Mouse (Mus musculus) midbrain, embryonic 13.5 days (tissue): ENCODE results near the gene 9330159F19Rik. TPM values are rescaled to one million over a fixed set of nuclear protein-coding genes. Genes with fewer than 3 reads are reported as not detected.

Experiments
- ATAC-seq: fragments of 200-750 bp; cut with Nextera tagmentation; 2 replicates; pipeline ENCODE4 v1.8.0; 2017; ENCODE audit warnings: mild to moderate bottlenecking, moderate TSS enrichment, moderate library complexity
- H3K27ac ChIP-seq: fragments of 300-500 bp; sonication (generic); 2 replicates; pipeline ENCODE4 v1.5.1; 2015; ENCODE audit warnings: inconsistent platforms, mild to moderate bottlenecking, moderate library complexity
- H3K27me3 ChIP-seq: fragments of 300-500 bp; sonication (generic); 2 replicates; pipeline ENCODE4 v1.6.1; 2015; ENCODE audit warnings: mild to moderate bottlenecking, inconsistent platforms
- H3K36me3 ChIP-seq: fragments of 300-500 bp; sonication (generic); 2 replicates; pipeline ENCODE4 v1.6.1; 2015; ENCODE audit warnings: mild to moderate bottlenecking, inconsistent platforms
- H3K4me1 ChIP-seq: fragments of 300-500 bp; sonication (generic); replicated peaks from 2 replicates; pipeline ENCODE4 v1.6.1; 2015; ENCODE audit warnings: inconsistent platforms
- H3K4me2 ChIP-seq: fragments of 300-500 bp; sonication (generic); replicated peaks from 2 replicates; pipeline ENCODE4 v1.6.1; 2015; ENCODE audit warnings: moderate library complexity, mild to moderate bottlenecking, inconsistent platforms
- H3K4me3 ChIP-seq: fragments of 300-500 bp; sonication (generic); replicated peaks from 2 replicates; pipeline ENCODE4 v1.5.1; 2015; ENCODE audit warnings: mild to moderate bottlenecking, inconsistent platforms
- H3K9ac ChIP-seq: fragments of 300-500 bp; sonication (generic); replicated peaks from 2 replicates; pipeline ENCODE4 v1.6.1; 2015; ENCODE audit warnings: mild to moderate bottlenecking, inconsistent platforms
- H3K9me3 ChIP-seq: fragments of 300-500 bp; sonication (generic); 2 replicates; pipeline ENCODE4 v1.6.1; 2016; ENCODE audit warnings: mild to moderate bottlenecking, inconsistent platforms
- WGBS: fragments of 180-500 bp; shearing (Covaris S2); methylation state at CpG from one replicate; pipeline ENCODE4 v1.1.7; 2015; 5-methylcytosine and 5-hydroxymethylcytosine counted together
- polyA plus RNA-seq: library from polyadenylated mRNA; unstranded; fragments of >200 nt; fragmentation: Nextera tagmentation; extraction: Ambion mirVana; gene quantifications from 2 replicates; pipeline ENCODE4 v1.2.1, GENCODE M21; 2015

9330159F19Rik gene
- polyA plus RNA-seq, result 27.6 and 28.3 TPM in 2 replicates

DNA sequence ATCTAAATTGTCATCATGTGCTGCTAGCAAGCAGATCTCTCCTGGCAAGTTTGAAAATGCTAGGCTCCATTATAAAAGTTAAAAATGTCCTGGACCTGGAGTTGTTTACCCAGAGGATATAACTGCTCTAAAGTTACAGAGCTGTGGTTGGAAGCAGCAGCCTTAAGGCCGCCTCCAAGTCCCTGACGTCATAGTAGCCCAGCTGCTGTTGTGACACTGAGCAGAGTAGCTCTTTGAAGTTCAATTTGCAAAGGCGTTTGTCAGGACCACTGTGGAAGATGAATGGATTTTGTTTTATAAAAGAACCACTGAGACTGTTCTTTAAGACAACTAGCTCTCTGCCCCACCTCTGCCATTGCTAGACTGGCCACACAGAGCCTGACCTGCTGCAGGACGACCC lies at the start of gene 9330159F19Rik:
Gene 9330159F19Rik, plus strand, starts transcription at position 154 of the 400 bp plus-strand sequence.
- peaks cover 12% of the 10 kb centered on the region for H3K36me3 ChIP-seq
- WGBS, result 12% methylated on average over 4 of the region's 4 CpGs
- no peaks in the 10 kb centered on the region for H3K27me3 ChIP-seq
- peak; percentile 77; the same call in 1 of the 2 replicates for ATAC-seq
- H3K4me2 ChIP-seq, result no peak within 1 kb of the TSS
- H3K9me3 ChIP-seq, result no peaks in the 10 kb centered on the region
- H3K9ac ChIP-seq, result no peak within 1 kb of the TSS
- peaks cover 6% of the 10 kb centered on the region; the same call in 1 of the 2 replicates for H3K4me1 ChIP-seq
- no peak within 1 kb of the TSS for H3K4me3 ChIP-seq
- 0 out of 2 replicates have a peak within 1 kb of the TSS, but pooled peaks have one; percentile 2 for H3K27ac ChIP-seq

GRCm38 (mm10) chr10:29161664-29162063 lies 49.7 kb upstream of the 9330159F19Rik start:
- Histone ChIP-seq H3K4me3 (no peak overlapping the region), H3K4me1 (no peaks in the 10 kb centered on the region), H3K27me3 (no peaks in the 10 kb centered on the region), H3K27ac (no peak overlapping the region), H3K4me2 (no peak overlapping the region), H3K9ac (no peak overlapping the region), H3K9me3 (no peaks in the 10 kb centered on the region), H3K36me3 (peaks cover 69% of the 10 kb centered on the region)
- no peak for ATAC-seq
- 92% methylated on average over 2 of the region's 2 CpGs for WGBS

GRCm38 (mm10) chr10:29173778-29174177 lies 37.6 kb upstream of the 9330159F19Rik start:
- Histone ChIP-seq H3K27ac (no peak overlapping the region), H3K36me3 (peaks cover 61% of the 10 kb centered on the region), H3K9me3 (peaks cover 4% of the 10 kb centered on the region; the same call in 1 of the 2 replicates), H3K4me3 (no peak overlapping the region), H3K4me2 (no peak overlapping the region), H3K9ac (no peak overlapping the region), H3K27me3 (no peaks in the 10 kb centered on the region), H3K4me1 (no peaks in the 10 kb centered on the region; the same call in 1 of the 2 replicates)
- 88% methylated on average over 2 of the region's 2 CpGs for WGBS
- ATAC-seq, result no peak

DNA sequence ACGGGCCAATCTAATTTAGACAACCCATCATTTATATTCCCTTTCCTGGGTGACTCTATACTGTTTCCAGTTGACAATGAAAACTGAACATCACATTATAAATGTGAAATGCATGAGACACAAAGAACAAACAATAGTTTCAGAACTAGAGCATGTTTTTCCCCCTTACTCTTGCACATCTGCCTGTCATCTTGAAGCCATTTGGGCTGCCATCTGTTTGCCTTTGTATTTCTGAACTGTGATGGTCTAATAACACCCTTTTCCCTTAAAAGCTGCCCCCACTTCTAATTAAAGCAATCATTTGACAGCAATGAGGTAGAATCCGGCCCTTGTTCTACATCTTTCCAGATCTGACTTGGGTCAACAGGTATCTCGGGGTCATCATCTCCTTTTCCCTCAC lies 35.8 kb upstream of the 9330159F19Rik start:
- 94% methylated on average over 3 of the region's 3 CpGs for WGBS

DNA sequence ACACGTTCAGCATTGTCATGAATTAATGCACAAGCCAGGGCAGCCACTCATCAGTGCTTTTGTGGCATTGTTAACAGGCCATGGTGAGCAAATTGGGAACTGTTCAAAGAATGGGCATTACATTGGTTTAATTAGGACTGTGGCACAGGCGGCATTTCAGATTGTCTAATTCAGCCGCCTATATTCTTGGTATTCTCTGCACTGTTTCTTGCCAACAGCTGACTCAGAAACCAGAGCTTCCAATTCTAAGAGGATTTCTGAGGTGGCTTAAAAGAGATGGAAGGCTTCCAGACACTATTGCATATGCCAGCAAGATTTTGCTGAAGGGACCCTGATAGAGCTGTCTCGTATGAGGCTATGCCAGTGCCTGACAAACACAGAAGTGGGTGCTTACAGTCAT lies 34.5 kb upstream of the 9330159F19Rik start:
- Histone ChIP-seq H3K9me3 (no peaks in the 10 kb centered on the region), H3K4me2 (no peak overlapping the region), H3K27ac (no peak overlapping the region), H3K36me3 (peaks cover 59% of the 10 kb centered on the region), H3K4me3 (no peak overlapping the region), H3K27me3 (no peaks in the 10 kb centered on the region), H3K4me1 (no peaks in the 10 kb centered on the region; the same call in 1 of the 2 replicates), H3K9ac (no peak overlapping the region)
- ATAC-seq, result no peak
- WGBS, result 79% methylated on average over 4 of the region's 4 CpGs

More for the DNA sequence above, 35.8 kb upstream of the 9330159F19Rik start:
- Histone ChIP-seq H3K9me3 (peaks cover 4% of the 10 kb centered on the region; the same call in 1 of the 2 replicates), H3K4me2 (no peak overlapping the region), H3K4me1 (no peaks in the 10 kb centered on the region; the same call in 1 of the 2 replicates), H3K9ac (no peak overlapping the region), H3K36me3 (peaks cover 59% of the 10 kb centered on the region), H3K4me3 (no peak overlapping the region), H3K27me3 (no peaks in the 10 kb centered on the region), H3K27ac (no peak overlapping the region)
- no peak for ATAC-seq

GRCm38 (mm10) chr10:29178003-29178402 lies 33.4 kb upstream of the 9330159F19Rik start:
- H3K9me3 ChIP-seq, result no peaks in the 10 kb centered on the region
- H3K9ac ChIP-seq, result no peak overlapping the region
- H3K27me3 ChIP-seq, result no peaks in the 10 kb centered on the region
- no peaks in the 10 kb centered on the region; the same call in 1 of the 2 replicates for H3K4me1 ChIP-seq
- no peak for ATAC-seq
- no peak overlapping the region for H3K27ac ChIP-seq
- H3K4me2 ChIP-seq, result no peak overlapping the region
- no peak overlapping the region for H3K4me3 ChIP-seq
- H3K36me3 ChIP-seq, result peaks cover 61% of the 10 kb centered on the region
- WGBS, result 26% methylated on average over 2 of the region's 2 CpGs

DNA sequence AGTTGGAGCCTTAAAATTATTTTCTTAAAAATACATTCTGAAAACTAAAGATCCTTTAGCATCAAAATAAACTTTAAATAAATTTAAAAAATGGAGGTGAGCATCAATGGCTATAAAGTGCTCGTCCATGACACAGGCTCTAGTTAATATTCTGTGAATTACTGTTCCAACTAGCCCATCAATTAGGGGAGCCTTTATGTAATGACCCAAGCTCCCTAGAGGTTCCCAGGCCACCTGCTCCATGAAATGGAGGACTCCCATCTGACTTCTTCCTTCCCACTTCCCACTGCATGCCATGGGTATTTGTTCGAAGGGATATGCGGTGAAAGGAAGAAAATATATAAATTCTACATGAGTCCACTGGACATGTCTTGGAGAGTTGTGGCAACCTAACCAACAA lies 31.2 kb upstream of the 9330159F19Rik start:
- Histone ChIP-seq H3K4me2 (no peak overlapping the region), H3K27ac (no peak overlapping the region), H3K27me3 (no peaks in the 10 kb centered on the region), H3K9me3 (no peaks in the 10 kb centered on the region), H3K4me3 (no peak overlapping the region), H3K4me1 (no peaks in the 10 kb centered on the region; the same call in 1 of the 2 replicates), H3K9ac (no peak overlapping the region), H3K36me3 (peaks cover 60% of the 10 kb centered on the region)
- ATAC-seq, result no peak
- 61% methylated on average over 3 of the region's 3 CpGs for WGBS

- H3K4me2 ChIP-seq, result no peak overlapping the region
- 71% methylated on average over 2 of the region's 2 CpGs for WGBS
- no peak overlapping the region for H3K9ac ChIP-seq
- H3K36me3 ChIP-seq, result peaks cover 54% of the 10 kb centered on the region
- ATAC-seq, result no peak
- H3K27ac ChIP-seq, result no peak overlapping the region
- H3K4me1 ChIP-seq, result no peaks in the 10 kb centered on the region
- H3K9me3 ChIP-seq, result no peaks in the 10 kb centered on the region
- H3K4me3 ChIP-seq, result no peak overlapping the region
- no peaks in the 10 kb centered on the region for H3K27me3 ChIP-seq
Measured at GRCm38 (mm10) chr10:29181046-29181445, 30.4 kb upstream of the 9330159F19Rik start.

GRCm38 (mm10) chr10:29193769-29194168 lies 17.6 kb upstream of the 9330159F19Rik start:
- peaks cover 57% of the 10 kb centered on the region for H3K36me3 ChIP-seq
- ATAC-seq, result no peak
- no peaks in the 10 kb centered on the region for H3K4me1 ChIP-seq
- H3K9ac ChIP-seq, result no peak overlapping the region
- no peaks in the 10 kb centered on the region for H3K27me3 ChIP-seq
- H3K27ac ChIP-seq, result no peak overlapping the region
- H3K4me3 ChIP-seq, result no peak overlapping the region
- no peak overlapping the region for H3K4me2 ChIP-seq
- H3K9me3 ChIP-seq, result no peaks in the 10 kb centered on the region

- 98% methylated on average over 33 of the region's 33 CpGs for WGBS
- no peak overlapping the region for H3K27ac ChIP-seq
- H3K36me3 ChIP-seq, result peaks cover 73% of the 10 kb centered on the region
- no peaks in the 10 kb centered on the region for H3K27me3 ChIP-seq
- ATAC-seq, result 0 out of 2 replicates have a peak, but pooled peaks have one; percentile 43
- H3K9me3 ChIP-seq, result no peaks in the 10 kb centered on the region
- no peak overlapping the region for H3K4me3 ChIP-seq
- no peaks in the 10 kb centered on the region for H3K4me1 ChIP-seq
- no peak overlapping the region for H3K9ac ChIP-seq
- no peak overlapping the region for H3K4me2 ChIP-seq
Measured at GRCm38 (mm10) chr10:29196811-29197210, 14.6 kb upstream of the 9330159F19Rik start.

DNA sequence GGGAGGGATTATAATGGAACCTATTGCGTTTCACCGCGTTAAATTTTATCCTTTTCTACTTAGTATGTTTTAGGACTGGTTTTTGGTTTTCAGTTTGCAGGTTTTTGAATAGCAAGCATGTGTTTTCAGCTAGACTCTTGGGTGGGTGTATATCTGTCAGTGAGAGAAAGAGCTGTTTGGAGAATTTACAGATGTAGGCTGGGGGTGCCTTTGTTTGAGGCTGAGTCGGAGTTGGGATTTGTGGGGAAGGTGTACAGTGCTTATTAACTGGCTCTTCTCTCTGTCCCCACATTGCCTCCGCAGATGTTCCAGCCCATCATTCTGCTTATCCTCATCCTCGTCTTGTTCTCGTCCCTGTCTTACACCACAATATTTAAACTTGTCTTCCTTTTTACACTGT lies 12.8 kb upstream of the 9330159F19Rik start, which contains the start of gene Gm49353:
Gene Gm49353, plus strand, starts transcription at position 313 of the 400 bp plus-strand sequence.
- 94% methylated on average over 7 of the region's 7 CpGs for WGBS
- no peak within 1 kb of the TSS for H3K27ac ChIP-seq
- H3K4me3 ChIP-seq, result no peak within 1 kb of the TSS
- H3K9me3 ChIP-seq, result no peaks in the 10 kb centered on the region
- ATAC-seq, result no peak
- H3K36me3 ChIP-seq, result peaks cover 77% of the 10 kb centered on the region
- H3K27me3 ChIP-seq, result no peaks in the 10 kb centered on the region
- H3K9ac ChIP-seq, result no peak within 1 kb of the TSS
- no peaks in the 10 kb centered on the region for H3K4me1 ChIP-seq
- no peak within 1 kb of the TSS for H3K4me2 ChIP-seq

GRCm38 (mm10) chr10:29199835-29200234 lies 11.6 kb upstream of the 9330159F19Rik start:
- Histone ChIP-seq H3K4me3 (no peak overlapping the region), H3K9ac (no peak overlapping the region), H3K27me3 (no peaks in the 10 kb centered on the region), H3K9me3 (no peaks in the 10 kb centered on the region), H3K4me2 (no peak overlapping the region), H3K4me1 (no peaks in the 10 kb centered on the region), H3K36me3 (peaks cover 69% of the 10 kb centered on the region), H3K27ac (no peak overlapping the region)
- ATAC-seq, result no peak
- 77% methylated on average over 3 of the region's 3 CpGs for WGBS

DNA sequence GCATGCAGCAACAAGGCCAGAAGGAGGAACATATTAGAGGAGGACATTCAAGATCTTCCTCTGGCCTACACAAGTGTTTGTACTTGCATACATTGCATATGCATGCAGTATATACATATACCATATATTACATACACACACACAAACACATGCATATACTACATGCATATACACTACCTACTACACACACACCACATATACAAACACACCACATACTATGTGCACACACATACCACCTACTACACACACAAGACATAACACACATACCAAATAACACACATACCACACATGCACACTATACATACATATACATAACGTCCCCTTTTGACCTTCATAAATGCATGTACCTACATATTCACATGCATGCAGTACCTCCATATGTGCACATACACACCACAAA lies 10.8 kb upstream of the 9330159F19Rik start:
- no peaks in the 10 kb centered on the region for H3K27me3 ChIP-seq
- no peaks in the 10 kb centered on the region for H3K4me1 ChIP-seq
- 92% methylated on average over 1 of the region's 1 CpGs for WGBS
- H3K9ac ChIP-seq, result no peak overlapping the region
- H3K4me2 ChIP-seq, result no peak overlapping the region
- ATAC-seq, result peak; percentile 24; the same call in 1 of the 2 replicates
- no peak overlapping the region for H3K4me3 ChIP-seq
- no peaks in the 10 kb centered on the region for H3K9me3 ChIP-seq
- H3K27ac ChIP-seq, result no peak overlapping the region
- peaks cover 66% of the 10 kb centered on the region for H3K36me3 ChIP-seq
